Mouse (Mus musculus) spleen, embryonic (tissue): ENCODE data around the gene Nsfl1c.
"Not testable (repeated sequence)": the region's sequence is repeated elsewhere in the genome, so short reads cannot be mapped to it uniquely, and the experiment has no call there.

Experiments
- CTCF ChIA-PET: fragments of 350-600 bp; sonication (Branson Sonifier 250); formaldehyde crosslinking; loops from one replicate; lab custom pipeline; 2022; lab: Charles Lee

Gene Nsfl1c

GRCm38 (mm10) chr2:151494035-151494803 is at the start of gene Nsfl1c:
Nsfl1c (plus strand) TSS chr2:151494182.
- CTCF ChIA-PET: no interaction called here

GRCm38 (mm10) chr2:151476053-151476452 is 17.9 kb upstream of the Nsfl1c start, which contains the start of gene 4921509C19Rik:
4921509C19Rik (minus strand) TSS chr2:151476153.
- CTCF ChIA-PET: not testable (repeated sequence)

GRCm38 (mm10) chr2:151486496-151486895 is 7.5 kb upstream of the Nsfl1c start:
- CTCF ChIA-PET: no interaction called here

- CTCF ChIA-PET: no interaction called here
Measured at GRCm38 (mm10) chr2:151498358-151498757, 4.4 kb downstream of the Nsfl1c start.

GRCm38 (mm10) chr2:151500442-151501007 is 6.5 kb downstream of the Nsfl1c start:
- CTCF ChIA-PET: no interaction called here

GRCm38 (mm10) chr2:151504226-151504625 is 10.2 kb downstream of the Nsfl1c start:
- CTCF ChIA-PET: no interaction called here

GRCm38 (mm10) chr2:151512199-151512598 is 18.2 kb downstream of the Nsfl1c start:
- CTCF ChIA-PET: no interaction called here

- CTCF ChIA-PET: no interaction called here
Measured at GRCm38 (mm10) chr2:151513525-151514285, 19.7 kb downstream of the Nsfl1c start.

GRCm38 (mm10) chr2:151519000-151519399 is 25.0 kb downstream of the Nsfl1c start:
- CTCF ChIA-PET: no interaction called here

- CTCF ChIA-PET: no interaction called here
Measured at GRCm38 (mm10) chr2:151524324-151525041, 30.5 kb downstream of the Nsfl1c start.

GRCm38 (mm10) chr2:151525520-151525919 is 31.5 kb downstream of the Nsfl1c start:
- CTCF ChIA-PET: no interaction called here

- CTCF ChIA-PET: no interaction called here
Measured at GRCm38 (mm10) chr2:151528066-151528465, 34.1 kb downstream of the Nsfl1c start.

GRCm38 (mm10) chr2:151529169-151529568 is 35.2 kb downstream of the Nsfl1c start:
- CTCF ChIA-PET: no interaction called here

- CTCF ChIA-PET: no interaction called here
Measured at GRCm38 (mm10) chr2:151530378-151531230, 36.6 kb downstream of the Nsfl1c start.

GRCm38 (mm10) chr2:151533632-151534031 is 39.6 kb downstream of the Nsfl1c start:
- CTCF ChIA-PET: no interaction called here

GRCm38 (mm10) chr2:151535961-151536617 is 42.1 kb downstream of the Nsfl1c start:
- CTCF ChIA-PET: no interaction called here

GRCm38 (mm10) chr2:151536618-151536974 is 42.6 kb downstream of the Nsfl1c start:
- CTCF ChIA-PET: no interaction called here

GRCm38 (mm10) chr2:151538646-151539045 is 44.7 kb downstream of the Nsfl1c start:
- CTCF ChIA-PET: no interaction called here

- CTCF ChIA-PET: interaction anchor here (0.6 kb wide), 1 partner anchor 563 kb away, joined by 3 read pairs; no protein-coding TSS in a partner anchor
Measured at GRCm38 (mm10) chr2:151542323-151543062, 48.5 kb downstream of the Nsfl1c start, which contains the start of gene Fkbp1a. Fkbp1a (plus strand) TSS chr2:151542483.
